Mouse (Mus musculus) ES-Bruce4 (cell line): ENCODE measurements around the gene Pum1.

Experiments
- CTCF ChIP-seq: IDR thresholded peaks from one replicate; pipeline ENCODE4 v1.8.1; 2011; ENCODE audit warnings: low read depth, low read length
- EP300 ChIP-seq: IDR thresholded peaks from 2 replicates; pipeline ENCODE4 v1.6.1; 2011; ENCODE audit warnings: low read depth, low read length; ENCODE audit not compliant: insufficient read depth
- POLR2A ChIP-seq: IDR thresholded peaks from one replicate; pipeline ENCODE4 v1.8.1; 2011; ENCODE audit warnings: low read length; ENCODE audit not compliant: insufficient read depth

DNA sequence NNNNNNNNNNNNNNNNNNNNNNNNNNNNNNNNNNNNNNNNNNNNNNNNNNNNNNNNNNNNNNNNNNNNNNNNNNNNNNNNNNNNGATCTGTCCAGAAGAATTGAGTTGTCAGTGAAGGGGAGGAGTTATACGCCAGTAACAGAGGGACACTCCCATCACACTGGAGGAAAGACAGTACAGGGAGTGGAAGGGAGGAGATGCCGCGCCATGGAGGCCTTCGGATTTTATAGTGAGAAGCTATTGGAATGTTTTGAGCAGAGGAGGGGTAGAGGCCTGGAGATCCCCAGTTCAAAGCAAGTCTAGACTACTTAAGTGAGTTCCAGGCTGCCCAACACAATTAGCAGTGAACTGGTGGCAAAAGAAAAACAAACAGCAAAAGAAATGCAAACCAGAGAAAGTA is 33.7 kb upstream of the Pum1 start:
- peak; percentile 28; the same call in 1 of the 2 replicates for TF ChIP-seq EP300
- TF ChIP-seq POLR2A = peak; percentile 52
- TF ChIP-seq CTCF = no peak
